Mouse (Mus musculus) liver, postnatal 0 days (tissue): ENCODE measurements around the gene Zbtb7b. TPM values are rescaled to one million over a fixed set of nuclear protein-coding genes. Genes with fewer than 3 reads are reported as not detected.

Experiments used
- ATAC-seq: fragments of 200-750 bp; cut with Nextera tagmentation; 2 replicates; pipeline ENCODE4 v1.8.0; 2017; ENCODE audit warnings: mild to moderate bottlenecking, moderate library complexity
- DNase-seq: peaks from one replicate; pipeline ENCODE4 v3.0.0-alpha.2; 2016
- H3K27ac ChIP-seq: fragments of 300-500 bp; sonication (generic); 2 replicates; pipeline ENCODE4 v1.5.1; 2014; ENCODE audit warnings: antibody characterized with exemption, moderate library complexity, mild to moderate bottlenecking, low read depth
- H3K27me3 ChIP-seq: fragments of 300-500 bp; sonication (generic); 2 replicates; pipeline ENCODE4 v1.6.1; 2014; ENCODE audit warnings: low read length, control low read depth, mixed read lengths; ENCODE audit not compliant: insufficient read depth
- H3K36me3 ChIP-seq: fragments of 300-500 bp; sonication (generic); replicated peaks from 2 replicates; pipeline ENCODE4 v1.6.1; 2014; ENCODE audit warnings: mild to moderate bottlenecking, control low read depth, low read length, moderate library complexity, mixed read lengths; ENCODE audit not compliant: insufficient read depth
- H3K4me1 ChIP-seq: fragments of 300-500 bp; sonication (generic); 2 replicates; pipeline ENCODE4 v1.6.1; 2014; ENCODE audit warnings: antibody characterized with exemption, mild to moderate bottlenecking, control low read depth; ENCODE audit not compliant: insufficient read depth
- H3K4me2 ChIP-seq: fragments of 300-500 bp; sonication (generic); 2 replicates; pipeline ENCODE4 v1.6.1; 2014; ENCODE audit warnings: low read depth, mild to moderate bottlenecking, low read length, moderate library complexity, mixed read lengths
- H3K4me3 ChIP-seq: fragments of 300-500 bp; sonication (generic); 2 replicates; pipeline ENCODE4 v1.5.1; 2014; ENCODE audit warnings: low read depth, low read length
- H3K9ac ChIP-seq: fragments of 300-500 bp; sonication (generic); replicated peaks from 2 replicates; pipeline ENCODE4 v1.6.1; 2014; ENCODE audit warnings: mild to moderate bottlenecking, moderate library complexity
- H3K9me3 ChIP-seq: fragments of 300-500 bp; sonication (generic); 2 replicates; pipeline ENCODE4 v1.6.1; 2016; ENCODE audit warnings: mild to moderate bottlenecking, control low read depth, low read length, mixed read lengths
- CTCF ChIP-seq: sonication (generic); IDR thresholded peaks from 2 replicates; pipeline ENCODE4 v1.5.1; 2016; ENCODE audit warnings: antibody characterized with exemption, low read depth
- EP300 ChIP-seq: IDR thresholded peaks from 2 replicates; pipeline ENCODE4 v1.6.1; 2016; ENCODE audit warnings: antibody characterized with exemption, low read depth, mild to moderate bottlenecking
- WGBS: fragments of 180-500 bp; shearing (Covaris S2); extraction: QIAGEN DNeasy Blood & Tissue Kit; methylation state at CpG from one replicate; pipeline ENCODE4 v1.1.7; 2014; ENCODE audit not compliant: insufficient replicate concordance; 5-methylcytosine and 5-hydroxymethylcytosine counted together
- polyA plus RNA-seq: library from polyadenylated mRNA; unstranded; fragments of >200 nt; fragmentation: Nextera tagmentation; extraction: Ambion mirVana; gene quantifications from 2 replicates; pipeline ENCODE4 v1.2.1, GENCODE M21; 2015

Gene Zbtb7b
- polyA plus RNA-seq, 1 experiment from 2014 or later: 4.1 TPM

GRCm38 (mm10) chr3:89402693-89403092 lies 8.1 kb upstream of the Zbtb7b start, which contains the start of gene Lenep:
Gene Lenep, minus strand, starts transcription at chr3:89402793.
- no peak within 1 kb of the TSS for H3K4me3 ChIP-seq
- no peaks in the 10 kb centered on the region for H3K27me3 ChIP-seq
- no peak for ATAC-seq
- peaks cover 5% of the 10 kb centered on the region; the same call in 1 of the 2 replicates for H3K4me1 ChIP-seq
- no peak within 1 kb of the TSS for H3K27ac ChIP-seq
- peaks cover 42% of the 10 kb centered on the region for H3K36me3 ChIP-seq
- no peak for DNase-seq
- no peak within 1 kb of the TSS for H3K9ac ChIP-seq
- no peak for TF ChIP-seq EP300
- no peak for TF ChIP-seq CTCF
- H3K4me2 ChIP-seq: no peak within 1 kb of the TSS
- 79% methylated on average over 5 of the region's 5 CpGs for WGBS
- no peaks in the 10 kb centered on the region for H3K9me3 ChIP-seq

- DNase-seq: no peak
- H3K36me3 ChIP-seq: peaks cover 38% of the 10 kb centered on the region
These were observed 6.8 kb upstream of the Zbtb7b start for GRCm38 (mm10) chr3:89401329-89401728.

GRCm38 (mm10) chr3:89396654-89397005 lies 2.1 kb upstream of the Zbtb7b start:
- ATAC-seq (no peak), DNase-seq (no peak)
- Histone ChIP-seq H3K9ac (peak overlapping the region; percentile 79), H3K4me3 (peak overlapping the region; percentile 78), H3K4me2 (peak overlapping the region; percentile 100), H3K36me3 (0 out of 2 replicates have a peak, but pooled peaks cover 4% of the 10 kb centered on the region), H3K27me3 (peaks cover 12% of the 10 kb centered on the region), H3K4me1 (peaks cover 34% of the 10 kb centered on the region), H3K9me3 (no peaks in the 10 kb centered on the region), H3K27ac (peak overlapping the region; percentile 48; the same call in 1 of the 2 replicates)
- TF ChIP-seq EP300 (no peak), CTCF (no peak)
- 4% methylated on average over 4 of the region's 4 CpGs for WGBS

More at GRCm38 (mm10) chr3:89401329-89401728, 6.8 kb upstream of the Zbtb7b start:
- H3K4me2 ChIP-seq: no peak overlapping the region
- H3K9ac ChIP-seq: no peak overlapping the region
- no peaks in the 10 kb centered on the region for H3K9me3 ChIP-seq
- TF ChIP-seq CTCF (no peak), EP300 (no peak)
- H3K27me3 ChIP-seq: no peaks in the 10 kb centered on the region
- no peak for ATAC-seq
- no peak overlapping the region for H3K27ac ChIP-seq
- peaks cover 11% of the 10 kb centered on the region for H3K4me1 ChIP-seq
- 84% methylated on average over 7 of the region's 7 CpGs for WGBS
- no peak overlapping the region for H3K4me3 ChIP-seq

- TF ChIP-seq EP300 (no peak), CTCF (peak; percentile 94)
- peak overlapping the region; percentile 100 for H3K4me2 ChIP-seq
- H3K4me3 ChIP-seq: peak overlapping the region; percentile 78
- ATAC-seq (no peak), DNase-seq (peak; percentile 67)
- peak overlapping the region; percentile 79 for H3K9ac ChIP-seq
- H3K9me3 ChIP-seq: no peaks in the 10 kb centered on the region
- under 1% methylated on average over 36 of the region's 44 CpGs for WGBS
- H3K36me3 ChIP-seq: no peaks in the 10 kb centered on the region
- H3K4me1 ChIP-seq: peaks cover 40% of the 10 kb centered on the region
- H3K27ac ChIP-seq: peak overlapping the region; percentile 48; the same call in 1 of the 2 replicates
- peaks cover 12% of the 10 kb centered on the region for H3K27me3 ChIP-seq
These were observed 1.5 kb upstream of the Zbtb7b start for GRCm38 (mm10) chr3:89395806-89396653.

GRCm38 (mm10) chr3:89395419-89395805 lies 836 bp upstream of the Zbtb7b start:
- Histone ChIP-seq H3K27ac (peak overlapping the region; percentile 99), H3K4me1 (peaks cover 46% of the 10 kb centered on the region), H3K36me3 (no peaks in the 10 kb centered on the region), H3K9ac (peak overlapping the region; percentile 79), H3K27me3 (peaks cover 12% of the 10 kb centered on the region), H3K4me2 (peak overlapping the region; percentile 100), H3K4me3 (peak overlapping the region; percentile 78), H3K9me3 (no peaks in the 10 kb centered on the region)
- TF ChIP-seq EP300: no peak
- TF ChIP-seq CTCF: no peak
- DNase-seq (no peak), ATAC-seq (no peak)
- WGBS: 4% methylated on average over 10 of the region's 10 CpGs

- peak; percentile 84 for DNase-seq
- Histone ChIP-seq H3K4me2 (peak overlapping the region; percentile 100), H3K36me3 (no peaks in the 10 kb centered on the region), H3K4me1 (peaks cover 51% of the 10 kb centered on the region), H3K9ac (peak overlapping the region; percentile 79), H3K27ac (peak overlapping the region; percentile 99), H3K9me3 (no peaks in the 10 kb centered on the region), H3K4me3 (peak overlapping the region; percentile 78), H3K27me3 (peaks cover 12% of the 10 kb centered on the region)
- 2% methylated on average over 12 of the region's 12 CpGs for WGBS
- ATAC-seq: peak; percentile 30
- TF ChIP-seq EP300 (peak; percentile 39; the same call in 1 of the 2 replicates), CTCF (no peak)
These were observed 299 bp upstream of the Zbtb7b start for GRCm38 (mm10) chr3:89394894-89395256.
